Mouse (Mus musculus) liver, embryonic 11.5 days (tissue): ENCODE measurements at regions not wholly inside any gene's neighbourhood (a gene's known extent, or its start where the extent isn't known, plus 50 kb on each side); places are given as distances from the start of the nearest gene placed in this dataset.

Experiments used
- ATAC-seq: fragments of 200-750 bp; cut with Nextera tagmentation; replicated peaks from 2 replicates; pipeline ENCODE4 v1.8.0; 2017; ENCODE audit warnings: moderate number of reproducible peaks, mild to moderate bottlenecking, moderate TSS enrichment, moderate library complexity; ENCODE audit not compliant: low FRiP score
- DNase-seq: peaks from one replicate; pipeline ENCODE4 v3.0.0-alpha.2; 2017; ENCODE audit warnings: low spot score
- H3K27ac ChIP-seq: fragments of 300-500 bp; sonication (generic); 2 replicates; pipeline ENCODE4 v1.5.1; 2014; ENCODE audit warnings: mild to moderate bottlenecking, low read depth, low read length, control low read depth
- H3K27me3 ChIP-seq: fragments of 300-500 bp; sonication (generic); replicated peaks from 2 replicates; pipeline ENCODE4 v1.6.1; 2014; ENCODE audit warnings: low read length, mixed read lengths; ENCODE audit not compliant: control insufficient read depth, insufficient read depth
- H3K36me3 ChIP-seq: fragments of 300-500 bp; sonication (generic); 2 replicates; pipeline ENCODE4 v1.6.1; 2014; ENCODE audit warnings: mild to moderate bottlenecking, low read length, moderate library complexity, mixed read lengths; ENCODE audit not compliant: control insufficient read depth, insufficient read depth
- H3K4me1 ChIP-seq: fragments of 300-500 bp; sonication (generic); replicated peaks from 2 replicates; pipeline ENCODE4 v1.6.1; 2014; ENCODE audit warnings: low read length, mixed read lengths; ENCODE audit not compliant: control insufficient read depth, insufficient read depth
- H3K4me2 ChIP-seq: fragments of 300-500 bp; sonication (generic); 2 replicates; pipeline ENCODE4 v1.6.1; 2014; ENCODE audit warnings: mild to moderate bottlenecking, control low read depth, moderate library complexity
- H3K4me3 ChIP-seq: fragments of 300-500 bp; sonication (generic); 2 replicates; pipeline ENCODE4 v1.5.1; 2014; ENCODE audit warnings: low read depth, low read length, control low read depth
- H3K9ac ChIP-seq: fragments of 300-500 bp; sonication (generic); 2 replicates; pipeline ENCODE4 v1.6.1; 2014; ENCODE audit warnings: low read depth, low read length, control low read depth
- H3K9me3 ChIP-seq: fragments of 300-500 bp; sonication (generic); 2 replicates; pipeline ENCODE4 v1.6.1; 2016; ENCODE audit warnings: low read length, inconsistent platforms, mixed read lengths; ENCODE audit not compliant: control insufficient read depth
- WGBS: fragments of 180-500 bp; shearing (Covaris S2); extraction: QIAGEN DNeasy Blood & Tissue Kit; methylation state at CpG from one replicate; pipeline ENCODE4 v1.1.7; 2014; 5-methylcytosine and 5-hydroxymethylcytosine counted together

GRCm38 (mm10) chr4:54170202-54170931, 344.5 kb downstream of the Tmem38b start:
- DNase-seq: no peak
- Histone ChIP-seq H3K9me3 (no peaks in the 10 kb centered on the region), H3K4me1 (no peaks in the 10 kb centered on the region), H3K36me3 (no peaks in the 10 kb centered on the region), H3K4me3 (no peak overlapping the region), H3K4me2 (no peak overlapping the region), H3K9ac (no peak overlapping the region), H3K27ac (no peak overlapping the region), H3K27me3 (no peaks in the 10 kb centered on the region)
- WGBS: 83% methylated on average over 13 of the region's 13 CpGs
- no peak for ATAC-seq

GRCm38 (mm10) chr4:54184213-54184612, 358.4 kb downstream of the Tmem38b start:
- ATAC-seq (no peak), DNase-seq (no peak)
- Histone ChIP-seq H3K36me3 (no peaks in the 10 kb centered on the region), H3K4me2 (no peak overlapping the region), H3K27me3 (no peaks in the 10 kb centered on the region), H3K27ac (no peak overlapping the region), H3K4me3 (no peak overlapping the region), H3K4me1 (no peaks in the 10 kb centered on the region), H3K9me3 (no peaks in the 10 kb centered on the region), H3K9ac (no peak overlapping the region)
- 64% methylated on average over 1 of the region's 1 CpGs for WGBS

- H3K36me3 ChIP-seq: no peaks in the 10 kb centered on the region
- no peak overlapping the region for H3K27ac ChIP-seq
- no peaks in the 10 kb centered on the region for H3K27me3 ChIP-seq
- H3K4me2 ChIP-seq: no peak overlapping the region
- H3K4me1 ChIP-seq: no peaks in the 10 kb centered on the region
- no peaks in the 10 kb centered on the region for H3K9me3 ChIP-seq
- no peak overlapping the region for H3K9ac ChIP-seq
- no peak for ATAC-seq
- no peak for DNase-seq
- 81% methylated on average over 2 of the region's 2 CpGs for WGBS
- no peak overlapping the region for H3K4me3 ChIP-seq
Observed at GRCm38 (mm10) chr4:54195734-54196133, 369.9 kb downstream of the Tmem38b start.

- Histone ChIP-seq H3K9me3 (no peaks in the 10 kb centered on the region), H3K4me3 (no peak overlapping the region), H3K27me3 (no peaks in the 10 kb centered on the region), H3K4me2 (no peak overlapping the region), H3K27ac (no peak overlapping the region), H3K4me1 (no peaks in the 10 kb centered on the region), H3K9ac (no peak overlapping the region), H3K36me3 (no peaks in the 10 kb centered on the region)
- ATAC-seq: no peak
- no peak for DNase-seq
- 61% methylated on average over 4 of the region's 4 CpGs for WGBS
Observed at GRCm38 (mm10) chr4:54202440-54202839, 376.6 kb downstream of the Tmem38b start.

- H3K27me3 ChIP-seq: no peaks in the 10 kb centered on the region
- 75% methylated on average over 3 of the region's 3 CpGs for WGBS
- H3K9me3 ChIP-seq: no peaks in the 10 kb centered on the region
- ATAC-seq: no peak
- H3K36me3 ChIP-seq: no peaks in the 10 kb centered on the region
- no peak overlapping the region for H3K4me2 ChIP-seq
- no peak overlapping the region for H3K27ac ChIP-seq
- no peaks in the 10 kb centered on the region for H3K4me1 ChIP-seq
- H3K4me3 ChIP-seq: no peak overlapping the region
- no peak overlapping the region for H3K9ac ChIP-seq
- no peak for DNase-seq
Observed at GRCm38 (mm10) chr4:54224572-54224971, 398.7 kb downstream of the Tmem38b start.
